Mouse (Mus musculus) hindbrain, embryonic 14.5 days (tissue): ENCODE results near the gene Sult3a2. TPM values are rescaled to one million over a fixed set of nuclear protein-coding genes. Genes with fewer than 3 reads are reported as not detected.
"Not testable (repeated sequence)": the region's sequence is repeated elsewhere in the genome, so short reads cannot be mapped to it uniquely, and the experiment has no call there.

Experiments
- ATAC-seq: fragments of 200-750 bp; cut with Nextera tagmentation; 2 replicates; pipeline ENCODE4 v1.8.0; 2017; ENCODE audit warnings: moderate number of reproducible peaks, mild to moderate bottlenecking, moderate TSS enrichment, moderate library complexity; ENCODE audit not compliant: low FRiP score
- DNase-seq: peaks from one replicate; pipeline ENCODE4 v3.0.0-alpha.2; 2015; ENCODE audit warnings: low spot score
- H3K27ac ChIP-seq: fragments of 300-500 bp; sonication (generic); 2 replicates; pipeline ENCODE4 v1.5.1; 2014; ENCODE audit warnings: mild to moderate bottlenecking, moderate library complexity
- H3K27me3 ChIP-seq: fragments of 300-500 bp; sonication (generic); 2 replicates; pipeline ENCODE4 v1.6.1; 2014; ENCODE audit warnings: mild to moderate bottlenecking, low read length, mixed read lengths; ENCODE audit not compliant: control insufficient read depth, insufficient read depth
- H3K36me3 ChIP-seq: fragments of 300-500 bp; sonication (generic); replicated peaks from 2 replicates; pipeline ENCODE4 v1.6.1; 2014; ENCODE audit not compliant: control insufficient read depth, insufficient read depth
- H3K4me1 ChIP-seq: fragments of 300-500 bp; sonication (generic); replicated peaks from 2 replicates; pipeline ENCODE4 v1.6.1; 2014; ENCODE audit warnings: antibody characterized with exemption, low read length, mixed read lengths; ENCODE audit not compliant: control insufficient read depth, insufficient read depth
- H3K4me2 ChIP-seq: fragments of 300-500 bp; sonication (generic); replicated peaks from 2 replicates; pipeline ENCODE4 v1.6.1; 2014; ENCODE audit warnings: mild to moderate bottlenecking, moderate library complexity
- H3K4me3 ChIP-seq: fragments of 300-500 bp; sonication (generic); replicated peaks from 2 replicates; pipeline ENCODE4 v1.5.1; 2014; ENCODE audit warnings: mild to moderate bottlenecking, low read length
- H3K9ac ChIP-seq: fragments of 300-500 bp; sonication (generic); 2 replicates; pipeline ENCODE4 v1.6.1; 2014
- H3K9me3 ChIP-seq: fragments of 300-500 bp; sonication (generic); 2 replicates; pipeline ENCODE4 v1.6.1; 2016; ENCODE audit warnings: low read length; ENCODE audit not compliant: control insufficient read depth
- WGBS: fragments of 180-500 bp; shearing (Covaris S2); extraction: QIAGEN DNeasy Blood & Tissue Kit; methylation state at CpG from one replicate; pipeline ENCODE4 v1.1.7; 2014; 5-methylcytosine and 5-hydroxymethylcytosine counted together
- polyA plus RNA-seq: library from polyadenylated mRNA; unstranded; fragments of >200 nt; fragmentation: Nextera tagmentation; extraction: Ambion mirVana; gene quantifications from 2 replicates; pipeline ENCODE4 v1.2.1, GENCODE M21; 2014

The Sult3a2 gene
- polyA plus RNA-seq, 1 experiment from 2014 or later = not detected

DNA sequence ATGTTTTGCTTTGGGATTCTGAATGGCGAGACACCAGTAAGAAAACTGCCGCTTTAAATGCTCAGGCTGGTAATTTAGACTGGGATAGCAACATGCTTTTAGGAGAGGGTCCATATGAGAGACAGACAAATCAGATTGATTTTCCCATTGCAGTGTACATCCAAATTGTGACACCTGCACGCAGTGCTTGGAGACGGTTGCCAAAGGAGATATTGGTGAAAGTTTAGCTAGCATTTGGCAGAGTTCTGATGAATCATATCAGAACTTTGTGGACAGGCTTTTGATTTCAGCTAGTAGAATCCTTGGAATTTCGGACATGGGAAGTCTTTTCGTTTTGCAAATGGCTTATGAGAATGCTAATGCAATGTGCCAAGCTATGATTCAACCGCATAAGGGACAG, 51.3 kb downstream of the Sult3a2 start:
- not testable (repeated sequence) for ATAC-seq, H3K27me3 ChIP-seq

DNA sequence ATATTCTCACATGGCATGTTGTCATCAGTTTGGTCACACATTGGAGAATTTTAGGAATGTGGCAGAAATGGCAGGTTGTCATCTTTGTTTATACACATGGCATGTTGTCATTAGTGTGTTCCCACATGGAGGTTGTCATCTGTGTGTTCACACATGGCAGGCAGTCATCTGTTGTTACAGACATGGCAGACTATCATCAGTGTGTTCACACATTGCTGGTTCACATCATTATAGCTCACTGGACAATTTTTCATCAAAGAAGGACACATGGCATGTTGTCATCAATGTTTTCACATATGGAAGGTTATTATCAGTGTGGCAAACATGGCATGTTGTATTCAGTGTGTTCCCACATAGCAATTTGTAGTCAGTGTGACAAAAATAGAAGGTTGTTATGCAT, 53.3 kb downstream of the Sult3a2 start:
- no peak for DNase-seq
- H3K27ac ChIP-seq = no peak overlapping the region

More for the DNA sequence above, 51.3 kb downstream of the Sult3a2 start:
- DNase-seq, H3K36me3 ChIP-seq, H3K4me2 ChIP-seq, H3K27ac ChIP-seq, H3K9ac ChIP-seq, H3K9me3 ChIP-seq, H3K4me3 ChIP-seq, H3K4me1 ChIP-seq: not testable (repeated sequence)
- 97% methylated on average over 7 of the region's 7 CpGs for WGBS

DNA sequence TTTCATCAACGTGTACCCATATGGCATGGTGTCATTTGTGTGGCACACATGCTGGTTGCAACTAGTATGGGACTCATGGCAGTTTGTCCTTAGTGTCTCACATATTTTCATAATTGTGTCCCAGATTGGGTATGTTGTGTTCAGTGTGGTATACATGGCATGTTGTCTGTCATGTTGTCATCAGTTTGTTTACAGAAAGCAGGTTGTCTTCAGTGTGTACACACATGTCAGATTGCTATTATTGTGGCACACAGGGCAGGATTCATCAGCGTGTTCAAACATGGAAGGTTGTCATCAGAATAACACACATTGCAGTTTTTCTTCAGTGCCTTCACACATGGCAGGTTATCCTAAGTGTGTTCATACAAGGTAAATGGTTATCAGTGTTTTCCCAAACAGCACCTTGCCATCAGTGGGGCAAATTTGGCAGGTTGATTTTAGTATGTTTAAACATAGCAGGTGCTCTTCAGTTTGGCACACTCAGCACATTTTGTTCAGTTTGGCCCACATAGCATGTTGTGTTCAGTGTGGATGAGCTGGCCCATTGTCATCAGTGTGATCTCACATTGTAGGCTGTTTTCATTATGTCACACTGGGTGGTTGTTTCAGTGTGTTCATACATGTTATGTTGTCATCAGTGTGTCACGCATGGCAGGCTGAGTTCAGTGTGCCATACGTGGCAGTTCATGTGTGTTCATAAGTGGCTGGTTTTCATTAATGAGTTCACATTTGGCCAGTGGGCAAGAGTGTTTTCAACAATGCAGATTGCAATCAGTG, 53.9 kb downstream of the Sult3a2 start:
- no peaks in the 10 kb centered on the region for H3K9me3 ChIP-seq
- H3K4me1 ChIP-seq = no peaks in the 10 kb centered on the region
- H3K4me2 ChIP-seq = no peak overlapping the region
- no peaks in the 10 kb centered on the region for H3K36me3 ChIP-seq
- H3K27me3 ChIP-seq = no peaks in the 10 kb centered on the region
- no peak overlapping the region for H3K27ac ChIP-seq
- H3K4me3 ChIP-seq = no peak overlapping the region
- whole genome bisulfite sequencing = 90% methylated on average over 4 of the region's 4 CpGs
- ATAC-seq (0 out of 2 replicates have a peak, but pooled peaks have one; percentile 27), DNase-seq (no peak)
- no peak overlapping the region for H3K9ac ChIP-seq

More for the DNA sequence above, 53.3 kb downstream of the Sult3a2 start:
- no peak for ATAC-seq
- Histone ChIP-seq H3K27me3 (no peaks in the 10 kb centered on the region), H3K9ac (no peak overlapping the region), H3K36me3 (no peaks in the 10 kb centered on the region), H3K4me3 (no peak overlapping the region), H3K4me2 (no peak overlapping the region), H3K9me3 (no peaks in the 10 kb centered on the region), H3K4me1 (no peaks in the 10 kb centered on the region)

DNA sequence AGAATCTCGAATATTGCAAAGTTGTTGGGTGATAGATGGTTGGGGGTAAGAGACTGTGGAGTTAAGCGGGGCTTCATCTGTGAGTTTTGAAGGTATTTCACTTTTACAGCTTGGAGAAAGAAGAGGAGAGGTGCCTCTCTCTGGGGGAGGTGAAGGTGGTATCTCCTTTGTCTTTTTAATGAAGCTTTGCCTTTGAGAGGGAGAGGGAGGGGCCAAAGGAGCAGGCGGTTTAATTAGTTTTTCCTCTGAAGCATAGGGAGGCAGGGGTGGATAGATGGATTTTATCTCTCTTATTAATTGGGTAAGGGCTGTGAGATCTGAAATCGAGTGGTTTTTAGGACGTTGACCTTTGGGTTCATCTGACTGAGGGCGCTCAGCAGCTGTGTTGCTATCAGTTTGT, 62.7 kb downstream of the Sult3a2 start:
- 45% methylated on average over 6 of the region's 6 CpGs for WGBS
- Histone ChIP-seq H3K27me3 (no peaks in the 10 kb centered on the region), H3K9ac (no peak overlapping the region), H3K4me3 (no peak overlapping the region), H3K27ac (no peak overlapping the region), H3K9me3 (no peaks in the 10 kb centered on the region), H3K4me1 (no peaks in the 10 kb centered on the region), H3K36me3 (no peaks in the 10 kb centered on the region), H3K4me2 (no peak overlapping the region)
- ATAC-seq (no peak), DNase-seq (no peak)

DNA sequence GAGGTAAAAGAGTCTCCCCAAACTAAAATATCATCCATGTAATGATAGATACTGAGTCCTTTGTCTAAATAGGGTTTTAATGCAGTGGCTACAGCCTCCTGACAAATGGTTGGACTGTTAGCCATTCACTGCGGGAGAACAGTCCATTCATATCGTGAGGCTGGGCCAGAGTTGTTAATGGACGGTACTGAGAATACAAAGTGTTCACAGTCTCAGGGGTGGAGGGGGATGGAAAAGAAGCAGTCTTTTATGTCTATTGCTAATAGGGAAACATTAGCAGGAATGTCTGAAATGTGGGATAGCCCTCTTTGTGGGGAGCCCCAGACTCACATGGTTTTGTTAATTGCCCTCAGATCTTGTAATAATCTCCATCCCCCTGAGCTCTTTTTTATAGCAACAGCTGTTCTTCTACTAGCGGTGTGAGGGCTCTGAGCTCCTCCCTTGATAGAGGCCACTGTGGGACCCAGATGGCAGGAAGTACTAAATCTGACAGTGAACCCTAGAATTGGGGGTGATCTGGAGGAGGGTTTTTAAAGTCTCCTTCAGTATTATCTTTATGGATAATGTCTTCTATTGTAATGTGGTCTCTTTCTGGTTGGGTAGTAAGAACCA, 64.6 kb downstream of the Sult3a2 start:
- no peaks in the 10 kb centered on the region for H3K27me3 ChIP-seq
- WGBS = 71% methylated on average over 4 of the region's 4 CpGs
- no peaks in the 10 kb centered on the region for H3K36me3 ChIP-seq
- no peak overlapping the region for H3K4me2 ChIP-seq
- no peak overlapping the region for H3K4me3 ChIP-seq
- DNase-seq (no peak), ATAC-seq (peak; percentile 62; the same call in 1 of the 2 replicates)
- no peak overlapping the region for H3K9ac ChIP-seq
- H3K27ac ChIP-seq = no peak overlapping the region
- H3K9me3 ChIP-seq = no peaks in the 10 kb centered on the region
- no peaks in the 10 kb centered on the region for H3K4me1 ChIP-seq

Other genes starting within 250 kb of the Sult3a2 start
- gene Clvs2, start 161.9 kb downstream of the Sult3a2 start, polyA plus RNA-seq = 26.6 and 29.9 TPM in 2 replicates
- not detected in 2 replicates for gene Sult3a1, start 71.0 kb upstream of the Sult3a2 start, polyA plus RNA-seq
- gene Rsph4a, start 118.4 kb upstream of the Sult3a2 start, polyA plus RNA-seq = 1.5 and 2.0 TPM in 2 replicates
- gene Zup1, start 164.6 kb upstream of the Sult3a2 start, polyA plus RNA-seq = 21.3 and 21.8 TPM in 2 replicates
- 131 and 136 TPM in 2 replicates for gene Rwdd1, start 232.9 kb upstream of the Sult3a2 start, polyA plus RNA-seq